Mouse (Mus musculus): ENCODE results near the gene Fyco1.

GRCm38 (mm10) chr9:123863641-123864040 is 11.9 kb upstream of the Fyco1 start:
- TF ChIP-seq CTCF (IDR thresholded peaks at IDR 0.05; ENCODE audit: low read depth) (no peak), EP300 (IDR thresholded peaks at IDR 0.05; ENCODE audit: low read depth) (no peak)

All from heart, postnatal 0 days (tissue).